Mouse (Mus musculus): Measurements from ENCODE around the gene Pf4.

Pf4 gene

DNA sequence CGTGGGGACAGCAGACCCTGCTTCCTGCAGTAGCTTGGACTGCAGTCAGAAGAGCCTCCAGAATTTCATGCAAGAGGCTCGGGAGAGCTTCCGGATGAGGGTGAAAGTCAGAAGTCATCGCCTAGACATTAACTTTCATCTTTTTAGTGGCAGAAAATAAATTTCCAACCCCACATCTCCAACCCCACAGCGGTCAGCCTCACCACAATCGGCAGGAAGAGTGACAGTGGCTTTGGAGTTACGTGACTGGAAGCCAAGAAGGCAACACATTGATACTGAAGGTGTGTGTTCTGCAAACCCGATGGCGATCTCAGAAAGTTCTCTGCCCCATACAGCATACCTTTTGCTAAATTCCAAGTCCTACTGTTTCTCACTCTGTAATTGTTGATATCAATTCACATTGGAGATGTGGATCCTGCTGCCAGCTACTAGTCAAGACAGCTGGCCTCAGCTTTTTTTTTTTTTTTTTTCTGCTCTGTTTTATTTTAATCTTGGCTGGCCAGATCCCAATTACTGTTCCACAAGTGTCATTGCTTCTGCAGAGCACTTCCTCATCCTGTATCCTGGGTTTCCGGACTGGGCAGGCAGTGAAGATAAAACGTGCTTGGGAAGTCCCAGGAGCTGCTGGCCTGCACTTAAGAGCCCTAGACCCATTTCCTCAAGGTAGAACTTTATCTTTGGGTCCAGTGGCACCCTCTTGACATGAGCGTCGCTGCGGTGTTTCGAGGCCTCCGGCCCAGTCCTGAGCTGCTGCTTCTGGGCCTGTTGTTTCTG, at the start of gene Pf4:
Gene Pf4, plus strand, starts transcription at position 556 of the 774 bp plus-strand sequence.
- no peak for DNase-seq

DNA sequence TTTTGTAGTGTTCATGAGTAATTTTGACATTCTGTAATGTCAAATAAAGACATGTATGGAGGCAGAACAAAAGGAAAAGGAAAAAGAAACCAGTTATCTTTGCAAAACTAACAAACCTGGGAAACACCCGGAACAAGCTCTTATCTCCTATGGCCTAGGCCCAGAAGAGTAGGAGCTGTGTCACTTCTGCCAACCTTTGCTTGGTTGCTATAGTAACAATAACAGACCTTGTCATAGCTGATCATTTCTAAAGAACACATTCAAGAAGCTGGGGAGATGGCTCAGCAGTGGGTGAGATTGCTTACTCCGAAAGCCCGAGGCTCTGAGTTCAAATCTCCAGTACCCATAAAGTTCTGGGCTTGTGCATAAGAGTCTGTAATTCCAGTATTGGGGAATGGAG, 49.6 kb upstream of the Pf4 start:
- DNase-seq, result no peak

DNA sequence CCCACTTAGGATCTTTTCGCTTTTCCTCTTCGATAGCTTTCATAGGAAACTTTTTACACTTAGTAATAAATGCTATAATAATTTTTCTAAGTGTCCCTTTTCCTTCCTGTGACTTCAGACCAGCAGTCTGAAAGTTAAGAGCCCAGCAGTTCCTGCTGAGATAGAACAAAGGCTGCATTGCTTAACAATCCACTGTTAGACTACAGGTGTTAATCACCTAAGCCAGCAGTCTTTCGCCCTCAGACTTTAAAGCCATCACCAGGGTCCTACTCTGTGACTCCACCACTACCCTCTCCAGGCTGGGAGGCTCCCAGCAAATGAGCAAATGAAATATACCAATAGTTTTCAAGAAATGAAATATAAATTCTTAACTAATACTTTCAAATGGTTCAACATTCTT, 44.0 kb upstream of the Pf4 start:
- DNase-seq, result no peak

DNA sequence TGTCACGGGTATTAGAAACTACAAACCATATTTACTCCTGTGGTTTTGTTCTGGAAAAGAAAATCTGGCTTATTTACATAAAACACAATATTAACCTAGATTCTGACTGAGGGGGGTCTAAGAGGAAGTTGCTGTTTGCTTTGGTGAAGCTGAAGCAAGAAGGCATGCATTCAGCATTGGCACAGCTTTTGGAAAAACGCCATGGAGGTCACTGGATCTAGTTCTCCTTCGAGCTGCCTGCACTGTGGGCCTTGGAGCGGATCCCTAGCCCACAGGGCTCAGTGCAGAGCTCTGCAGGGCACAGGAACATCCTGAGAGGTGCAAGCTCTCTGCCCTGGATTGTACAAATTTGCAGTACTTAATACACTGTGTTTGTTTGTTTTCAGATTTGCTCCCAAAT, 40.8 kb upstream of the Pf4 start:
- DNase-seq, result peak; percentile 59 to 68

DNA sequence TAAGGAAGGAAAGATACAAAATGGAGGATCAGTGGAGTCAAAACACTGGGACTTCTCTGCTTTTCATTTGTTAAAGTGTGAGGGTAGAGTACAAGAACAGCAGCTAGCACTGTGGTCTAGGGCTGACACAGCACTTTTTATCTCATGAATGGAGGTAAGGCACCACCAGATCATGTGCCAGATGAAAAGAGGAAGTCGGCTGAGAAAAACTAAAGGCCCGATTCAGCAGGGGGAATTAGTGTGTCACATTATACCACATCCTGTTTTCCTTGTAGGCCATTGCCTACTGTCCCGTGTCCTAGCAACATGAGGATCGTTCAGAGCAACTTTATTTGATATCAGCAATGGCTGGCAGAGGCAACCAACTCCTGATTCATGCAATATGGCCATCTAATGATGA, 30.2 kb upstream of the Pf4 start:
- DNase-seq, result no peak

DNA sequence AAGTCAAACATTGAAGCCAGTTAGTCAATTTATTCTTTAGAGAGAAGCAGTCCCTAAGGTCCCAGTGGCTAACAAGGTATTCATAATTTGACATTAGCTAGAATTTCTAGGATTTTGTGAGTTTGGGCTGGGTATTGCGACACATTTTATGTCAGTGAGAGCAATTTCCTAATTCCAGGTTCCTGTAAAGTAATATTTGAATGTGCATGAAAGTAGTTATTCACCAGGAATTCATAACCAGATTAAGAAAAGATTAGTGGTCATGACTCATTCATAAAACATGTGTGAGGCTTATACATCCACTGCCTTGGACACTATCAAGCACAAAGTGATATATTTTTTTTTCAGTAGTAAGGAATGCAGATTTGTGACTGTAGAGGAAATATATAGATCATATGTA, 18.3 kb upstream of the Pf4 start:
- no peak for DNase-seq

DNA sequence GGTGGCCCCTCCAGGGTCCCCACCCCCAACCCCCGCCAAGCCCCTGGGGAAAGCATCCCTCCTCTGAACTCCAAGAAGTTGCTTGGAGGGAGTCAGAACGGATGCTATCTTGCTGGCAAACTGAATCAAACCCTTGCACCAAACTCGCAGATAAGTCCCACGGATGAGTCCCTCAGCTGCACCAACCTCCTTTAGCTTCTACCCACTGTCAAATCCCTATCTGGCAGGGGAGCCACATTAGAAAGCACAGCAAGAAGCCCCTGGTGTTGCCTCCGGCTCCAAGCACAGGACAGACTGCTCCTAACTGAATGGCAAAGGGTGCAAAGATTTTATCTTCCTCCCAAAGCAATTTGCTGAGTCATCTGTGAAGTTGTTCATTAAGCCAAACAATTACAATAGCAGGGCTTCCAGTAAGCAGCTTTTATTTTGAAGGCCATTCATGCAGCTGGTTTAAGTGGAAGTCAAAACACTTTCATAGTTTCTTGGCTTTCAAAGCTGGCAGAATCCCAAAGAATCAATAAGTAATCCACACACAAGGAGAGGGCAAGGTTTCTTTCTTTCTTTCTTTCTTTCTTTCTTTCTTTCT, 14.1 kb upstream of the Pf4 start:
- DNase-seq, result no peak

DNA sequence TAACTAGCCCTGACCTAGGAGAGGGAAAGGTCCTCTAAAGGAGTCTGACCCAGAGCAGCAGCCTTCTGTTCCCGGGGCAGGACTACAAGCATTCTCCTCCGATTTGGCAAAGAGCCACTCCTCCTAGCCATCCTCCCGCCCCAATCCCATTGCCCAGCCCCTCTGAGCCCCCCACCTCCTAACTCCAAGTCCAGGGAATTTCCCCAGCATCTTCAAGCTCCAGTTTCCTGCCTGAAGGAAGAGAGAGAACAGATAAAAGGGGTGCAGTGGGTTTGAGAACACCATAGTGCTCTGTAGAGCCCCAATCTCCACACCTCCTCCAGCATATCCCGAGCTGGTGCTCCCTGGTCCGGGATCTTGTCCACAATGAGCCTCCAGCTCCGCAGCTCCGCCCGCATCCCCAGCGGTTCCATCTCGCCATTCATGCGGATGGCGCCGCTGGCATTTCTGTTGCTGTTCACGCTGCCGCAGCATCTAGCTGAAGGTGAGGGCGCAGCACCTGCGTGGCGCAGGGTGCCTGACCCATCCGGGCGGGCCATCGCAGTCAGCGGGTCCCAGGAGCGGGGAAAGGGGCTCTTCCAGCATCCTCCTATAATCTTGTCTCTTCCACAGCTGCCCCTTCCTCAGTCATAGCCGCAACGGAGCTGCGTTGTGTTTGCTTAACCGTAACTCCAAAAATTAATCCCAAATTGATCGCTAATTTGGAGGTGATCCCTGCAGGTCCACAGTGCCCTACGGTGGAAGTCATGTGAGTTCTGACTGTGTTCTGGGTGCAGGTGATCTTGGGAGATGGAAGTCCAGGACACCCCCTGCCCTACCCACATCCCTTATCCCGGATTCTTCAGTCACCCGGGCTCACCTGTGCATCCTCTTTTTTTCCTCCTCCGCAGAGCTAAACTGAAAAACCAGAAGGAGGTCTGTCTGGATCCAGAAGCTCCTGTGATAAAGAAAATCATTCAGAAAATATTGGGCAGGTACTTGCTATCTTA, 12.9 kb upstream of the Pf4 start, which contains the start of gene Cxcl5:
Gene Cxcl5, plus strand, starts transcription at position 284 of the 989 bp plus-strand sequence.
- no peak for DNase-seq

DNA sequence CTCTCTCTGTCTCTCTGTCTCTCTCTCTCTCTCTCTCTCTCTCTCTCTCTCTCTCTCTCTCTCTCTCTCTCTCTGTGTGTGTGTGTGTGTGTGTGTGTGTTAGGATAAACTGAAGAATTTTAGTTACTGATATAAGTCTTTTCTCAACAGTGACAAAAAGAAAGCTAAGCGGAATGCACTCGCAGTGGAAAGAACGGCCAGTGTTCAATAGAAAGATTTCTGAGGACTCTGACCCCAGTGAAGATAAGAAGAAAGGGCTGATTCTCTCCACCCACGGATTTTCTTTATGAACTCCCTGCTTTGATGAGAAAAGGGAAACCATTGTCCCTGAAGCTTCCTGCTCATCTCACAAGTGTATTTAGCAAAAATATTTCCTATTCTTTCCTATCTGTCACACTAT, 11.9 kb upstream of the Pf4 start:
- DNase-seq, result no peak

DNA sequence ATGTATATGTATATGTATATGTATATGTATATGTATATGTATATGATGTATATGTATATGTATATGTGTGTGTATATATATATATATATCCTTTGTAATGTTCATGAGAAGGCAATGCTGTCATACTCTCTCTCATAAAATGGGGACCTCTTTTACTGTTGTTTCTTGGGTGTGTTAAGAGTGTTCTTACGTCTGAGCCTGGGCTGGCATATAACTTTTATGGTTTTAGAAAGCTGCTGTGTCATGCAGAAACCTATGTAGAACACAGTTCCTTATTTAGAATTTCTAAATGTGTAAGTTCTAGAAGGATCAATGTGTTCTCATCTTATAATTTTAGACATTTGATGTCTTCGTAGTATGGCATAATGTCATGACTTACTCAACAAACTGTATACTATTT, 11.4 kb upstream of the Pf4 start:
- no peak for DNase-seq

DNA sequence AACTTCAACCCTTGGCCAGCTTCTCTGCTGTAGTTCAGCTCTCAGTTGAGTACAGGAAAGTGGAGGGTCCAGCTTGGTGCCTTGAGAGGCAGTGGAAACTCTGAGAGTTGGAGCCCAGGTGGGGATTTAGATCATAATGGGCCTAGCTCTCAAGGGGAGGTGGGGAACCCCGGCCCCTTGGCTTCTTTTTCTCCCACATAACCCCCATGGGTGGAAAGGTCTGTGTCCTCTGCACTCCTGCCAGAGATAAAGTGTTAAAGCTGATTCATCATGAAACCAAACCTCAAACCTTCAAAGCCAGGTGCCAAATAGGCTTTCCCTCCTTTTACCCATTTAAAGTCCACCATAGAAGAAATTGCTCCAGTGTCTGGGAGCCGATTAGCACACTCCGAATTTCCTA, 10.4 kb upstream of the Pf4 start:
- DNase-seq, result no peak

DNA sequence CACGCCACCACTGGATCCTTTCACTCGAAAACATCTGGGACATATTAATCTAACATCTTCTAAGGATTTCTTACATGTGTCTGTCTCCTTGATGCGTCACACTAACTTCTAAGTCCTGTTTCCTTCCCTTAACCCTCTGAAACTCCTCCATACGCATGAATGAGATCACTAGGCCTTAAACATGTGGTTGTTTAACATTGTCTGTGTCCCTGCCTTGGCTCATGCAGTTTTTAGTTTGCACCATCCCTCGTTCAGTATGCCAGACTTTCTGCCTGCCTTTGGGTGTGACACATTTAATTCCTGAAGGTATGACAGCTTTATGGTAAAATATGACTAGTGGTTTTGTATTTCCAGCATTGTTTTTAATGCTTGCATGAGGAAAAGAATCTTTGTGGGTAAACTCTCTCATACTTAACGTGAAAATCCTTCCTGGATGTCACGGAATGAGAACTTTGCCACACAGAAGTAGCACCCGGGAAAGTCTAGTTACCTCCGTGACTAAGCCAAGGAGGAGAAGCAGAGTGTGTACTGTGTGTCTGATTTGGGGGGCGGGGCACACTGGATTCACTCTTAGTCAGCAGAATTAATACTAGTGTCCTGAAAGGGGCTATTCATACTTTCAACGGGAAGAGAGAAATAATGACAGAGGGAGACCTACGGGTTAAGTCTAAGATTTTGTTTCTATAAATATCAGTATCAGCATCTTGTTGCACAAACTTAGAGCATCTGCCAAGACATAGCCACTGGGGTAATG, 8.1 kb upstream of the Pf4 start:
- no peak for DNase-seq

DNA sequence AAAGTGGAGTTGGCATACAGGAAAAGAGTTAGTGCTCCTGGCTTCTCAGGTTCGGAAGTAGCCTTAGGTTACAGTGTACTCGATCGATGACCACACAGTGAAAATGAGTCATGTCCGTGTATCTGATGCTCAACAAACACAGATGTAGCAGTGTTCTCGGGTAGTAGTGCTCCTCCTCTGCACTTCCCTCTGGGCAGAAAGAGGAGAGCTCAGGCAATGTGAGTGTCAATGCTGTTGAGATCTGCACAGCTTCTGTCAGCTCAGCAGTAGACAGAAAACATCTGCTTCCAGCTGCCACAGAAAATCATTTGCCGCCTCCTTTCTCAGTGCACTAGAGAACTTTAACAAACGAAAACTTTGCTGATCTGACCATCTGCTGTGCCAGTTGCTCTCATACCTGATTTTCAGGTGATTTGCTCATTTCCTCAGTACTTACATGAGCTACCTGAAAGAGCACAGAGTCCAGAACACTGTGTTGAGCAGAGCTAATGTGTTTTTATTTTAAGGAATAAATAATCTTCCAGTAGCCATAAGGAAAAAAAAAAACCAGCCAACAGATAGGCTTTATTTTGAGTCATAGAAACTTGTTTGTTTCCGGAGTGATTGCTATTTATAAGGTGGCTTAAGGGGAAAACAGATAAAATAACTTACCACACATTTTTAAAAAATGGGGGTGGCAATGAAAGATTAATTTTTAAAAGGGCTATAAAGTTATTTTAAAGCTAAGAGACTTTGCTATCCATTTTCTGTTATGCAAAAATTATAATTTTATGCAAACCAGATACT, 6.2 kb upstream of the Pf4 start:
- DNase-seq, result no peak

DNA sequence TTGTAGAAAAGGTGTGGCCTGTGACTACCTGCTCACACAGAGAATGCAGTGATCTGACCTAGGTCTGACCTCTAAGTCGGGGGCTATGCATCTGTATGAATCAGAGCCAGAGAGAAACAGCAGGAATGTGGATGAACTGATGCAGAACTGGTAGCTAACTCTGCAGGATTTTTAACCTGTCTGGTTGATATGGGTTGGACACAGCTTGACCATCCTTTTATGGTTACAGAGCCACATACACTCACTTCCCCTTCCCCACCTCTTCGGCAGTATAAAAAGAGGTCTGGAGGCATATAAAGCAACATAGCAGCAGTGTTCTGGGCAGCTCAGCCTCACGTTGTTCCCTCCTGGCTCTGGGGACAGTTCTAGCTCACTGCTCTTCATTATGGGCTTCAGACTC, 4.0 kb upstream of the Pf4 start, which contains the start of gene Ppbp:
Gene Ppbp, plus strand, starts transcription at position 301 of the 400 bp plus-strand sequence.
- no peak for DNase-seq

DNA sequence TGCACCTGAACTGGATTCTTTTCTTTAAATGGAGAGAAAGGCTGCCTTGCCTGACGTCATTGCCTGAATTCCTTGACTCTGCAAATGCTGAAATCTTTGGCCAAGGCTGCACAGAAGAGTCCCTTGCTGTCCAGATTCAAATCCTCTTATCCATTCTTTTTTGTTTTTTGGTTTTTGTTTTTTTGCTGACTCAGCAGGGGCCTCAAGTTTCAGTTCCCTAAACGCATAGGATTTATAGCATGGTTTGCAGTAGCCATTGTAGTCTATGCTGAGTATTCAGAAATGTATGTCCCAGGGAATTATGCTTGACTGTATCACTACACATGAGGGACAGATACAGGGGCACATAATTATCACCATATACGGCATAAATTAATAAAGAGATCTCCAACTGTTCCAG, 866 bp upstream of the Pf4 start:
- no peak for DNase-seq

DNA sequence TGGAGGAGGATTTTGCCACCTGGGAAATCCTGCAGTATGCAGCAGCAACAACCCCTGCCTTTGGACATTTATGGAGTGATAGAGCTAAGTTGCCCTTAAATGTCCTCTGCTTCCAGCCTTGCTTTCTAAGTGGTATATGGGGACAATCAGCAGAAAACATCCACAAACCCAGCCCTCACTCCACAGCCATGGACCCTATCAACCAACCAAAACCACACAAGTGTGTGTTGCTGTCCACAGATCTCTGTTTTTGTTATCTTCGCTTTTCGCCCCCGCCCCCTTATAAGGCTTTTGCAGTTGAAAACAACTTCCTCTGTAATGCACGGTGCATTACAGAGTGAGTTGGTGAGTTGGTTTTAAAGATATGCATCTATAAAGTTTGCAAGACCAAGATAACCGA, 3.3 kb downstream of the Pf4 start:
- no peak for DNase-seq

DNA sequence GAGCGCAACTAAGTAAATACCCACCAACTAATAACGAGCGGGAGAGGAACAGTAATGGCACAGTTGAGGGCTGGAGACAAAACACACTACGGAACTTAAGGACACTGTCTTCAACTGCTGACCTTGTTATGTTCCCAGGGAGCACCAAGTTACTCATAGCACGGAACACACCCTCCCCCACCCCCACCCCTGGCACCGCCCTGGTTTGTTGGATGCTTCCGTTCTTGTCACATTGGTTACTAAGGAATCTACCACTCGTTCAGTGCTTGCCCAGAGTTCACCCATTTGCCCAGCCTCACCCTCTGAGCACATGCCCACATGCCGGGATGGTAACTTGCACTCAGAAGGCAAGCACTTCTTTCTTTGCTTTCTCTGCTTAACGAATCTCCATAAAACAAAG, 5.4 kb downstream of the Pf4 start:
- DNase-seq, result no peak

DNA sequence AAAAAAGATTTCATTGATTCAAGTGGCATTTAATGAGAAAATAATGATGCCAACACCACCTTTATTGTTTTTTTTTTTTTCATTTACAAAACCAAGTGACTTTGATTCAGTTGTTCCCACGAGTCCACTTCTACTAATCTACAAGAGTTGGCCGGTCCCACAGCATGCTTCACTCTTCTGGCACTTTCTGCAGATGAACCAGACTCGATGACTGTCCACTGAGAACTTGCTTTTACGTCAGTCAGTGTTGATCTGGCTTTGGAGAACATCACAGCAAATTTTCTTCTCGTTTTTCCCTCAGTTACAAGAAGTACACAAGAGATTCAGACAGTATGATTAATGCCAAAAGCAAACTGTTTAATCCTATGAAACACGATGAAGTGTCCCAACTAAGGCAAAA, 6.6 kb downstream of the Pf4 start:
- no peak for DNase-seq

DNA sequence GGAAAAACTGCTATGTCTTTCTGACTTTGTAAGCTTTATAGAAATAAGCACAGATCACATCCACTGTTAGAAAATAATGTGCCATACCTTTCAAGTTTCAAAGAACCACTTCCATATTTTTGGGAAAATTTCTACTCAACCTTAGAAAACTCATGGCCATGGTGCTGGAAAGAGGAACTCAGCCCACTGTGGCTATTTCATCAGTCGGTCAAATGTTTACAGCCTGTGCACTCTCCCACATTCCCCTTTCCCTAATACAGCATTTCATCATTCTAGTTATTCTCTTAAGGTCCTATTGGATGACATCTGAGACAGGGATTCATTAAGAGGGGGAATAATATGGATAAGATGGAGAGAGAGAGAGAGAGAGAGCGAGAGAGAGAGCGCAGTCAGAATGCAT, 11.5 kb downstream of the Pf4 start:
- DNase-seq, result no peak

DNA sequence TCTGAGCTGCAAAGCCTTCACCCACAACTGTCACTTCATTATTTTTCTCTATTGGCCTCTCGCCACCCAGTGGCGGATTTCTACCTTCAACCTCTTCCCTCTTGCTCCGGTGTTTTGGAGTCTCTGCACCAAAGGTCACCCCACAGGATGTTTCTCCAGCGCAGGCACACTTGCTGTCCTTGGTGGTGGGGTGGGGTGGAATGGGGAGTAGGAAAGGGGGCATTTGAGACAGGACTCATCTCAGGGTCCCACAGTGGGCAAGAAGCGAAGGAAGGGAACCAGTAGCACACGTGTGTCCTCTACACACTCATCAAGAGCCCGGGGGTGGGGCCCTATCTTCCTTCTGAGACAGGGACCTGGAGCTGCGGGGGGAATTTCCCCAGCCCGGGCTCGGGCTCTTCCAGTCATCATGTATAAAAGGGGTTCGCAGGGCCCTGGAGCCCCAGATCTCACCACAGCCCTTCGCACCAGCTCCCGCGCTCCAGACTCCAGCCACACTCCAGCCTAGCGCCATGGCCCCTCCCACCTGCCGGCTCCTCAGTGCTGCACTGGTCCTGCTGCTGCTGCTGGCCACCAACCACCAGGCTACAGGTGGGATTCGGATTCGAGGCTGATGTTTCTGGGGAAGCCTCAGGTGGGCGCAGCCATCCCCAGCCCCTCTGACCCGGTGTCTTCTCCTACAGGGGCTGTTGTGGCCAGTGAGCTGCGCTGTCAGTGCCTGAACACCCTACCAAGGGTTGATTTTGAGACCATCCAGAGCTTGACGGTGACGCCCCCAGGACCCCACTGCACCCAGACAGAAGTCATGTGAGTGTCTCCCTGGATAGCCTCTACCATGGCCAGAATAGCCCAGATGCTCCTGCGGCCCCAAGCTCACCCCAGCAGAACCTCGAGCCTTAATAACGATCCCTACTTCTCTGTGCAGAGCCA, 13.7 kb downstream of the Pf4 start, which contains the start of gene Cxcl3:
Gene Cxcl3, plus strand, starts transcription at position 445 of the 930 bp plus-strand sequence.
- DNase-seq, result peak in 1 of 2 experiments; percentile 5

DNA sequence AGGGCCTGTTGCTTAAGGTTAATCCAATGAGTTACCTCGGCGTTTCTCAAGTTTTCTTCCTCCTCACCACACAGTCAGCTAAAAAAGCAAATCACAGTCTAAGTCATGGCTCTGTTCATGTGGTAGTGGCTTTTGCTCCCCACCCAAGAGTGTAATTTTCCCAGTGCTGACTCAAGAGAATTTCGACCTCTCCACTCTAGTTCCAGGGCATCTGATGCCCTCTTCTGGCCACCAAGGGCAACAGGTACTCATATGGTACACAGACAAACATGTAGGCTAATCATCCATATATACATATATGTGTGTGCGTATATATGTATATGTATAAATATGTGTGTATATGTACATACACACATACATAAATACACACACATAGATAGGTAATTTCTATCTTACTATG, 15.9 kb downstream of the Pf4 start:
- DNase-seq, result no peak
